Mouse (Mus musculus): ENCODE measurements around the gene Ccdc153.
A peak's percentile ranks its signal among the peaks of the same experiment; 100 is the strongest.

Ccdc153 gene

GRCm38 (mm10) chr9:44240399-44240798 is at the start of gene Ccdc153:
Gene Ccdc153 (plus strand): TSS chr9:44240676.
- no peak for DNase-seq (ENCODE audit: low spot score in 2 of 2)

- no peak for DNase-seq (ENCODE audit: low spot score in 2 of 2)
Measured at GRCm38 (mm10) chr9:44191166-44191565, 49.3 kb upstream of the Ccdc153 start.

- no peak for DNase-seq (ENCODE audit: low spot score in 2 of 2)
Measured at GRCm38 (mm10) chr9:44192312-44192711, 48.2 kb upstream of the Ccdc153 start.

- DNase-seq (ENCODE audit: low spot score in 2 of 2): no peak
Measured at GRCm38 (mm10) chr9:44192794-44193193, 47.7 kb upstream of the Ccdc153 start.

- DNase-seq (ENCODE audit: low spot score in 2 of 2): no peak
Measured at GRCm38 (mm10) chr9:44194000-44194399, 46.5 kb upstream of the Ccdc153 start.

GRCm38 (mm10) chr9:44196354-44196753 is 44.1 kb upstream of the Ccdc153 start:
- no peak for DNase-seq (ENCODE audit: low spot score in 2 of 2)

- no peak for DNase-seq (ENCODE audit: low spot score in 2 of 2)
Measured at GRCm38 (mm10) chr9:44199166-44199565, 41.3 kb upstream of the Ccdc153 start.

GRCm38 (mm10) chr9:44199580-44199979 is 40.9 kb upstream of the Ccdc153 start:
- no peak for DNase-seq (ENCODE audit: low spot score in 2 of 2)

- no peak for DNase-seq (ENCODE audit: low spot score in 2 of 2)
Measured at GRCm38 (mm10) chr9:44200458-44200857, 40.0 kb upstream of the Ccdc153 start.

GRCm38 (mm10) chr9:44207840-44208239 is 32.6 kb upstream of the Ccdc153 start:
- no peak for DNase-seq (ENCODE audit: low spot score in 2 of 2)

GRCm38 (mm10) chr9:44209416-44209815 is 31.1 kb upstream of the Ccdc153 start:
- DNase-seq (ENCODE audit: low spot score in 2 of 2): no peak

- no peak for DNase-seq (ENCODE audit: low spot score in 2 of 2)
Measured at GRCm38 (mm10) chr9:44212406-44212805, 28.1 kb upstream of the Ccdc153 start.

- DNase-seq (ENCODE audit: low spot score in 2 of 2): no peak
Measured at GRCm38 (mm10) chr9:44213538-44213937, 26.9 kb upstream of the Ccdc153 start.

GRCm38 (mm10) chr9:44225993-44226392 is 14.5 kb upstream of the Ccdc153 start:
- no peak for DNase-seq (ENCODE audit: low spot score in 2 of 2)

- DNase-seq (ENCODE audit: low spot score in 2 of 2): no peak
Measured at GRCm38 (mm10) chr9:44231609-44232008, 8.9 kb upstream of the Ccdc153 start.

- no peak for DNase-seq (ENCODE audit: low spot score in 2 of 2)
Measured at GRCm38 (mm10) chr9:44233021-44233801, 7.3 kb upstream of the Ccdc153 start.

GRCm38 (mm10) chr9:44233802-44234478 is 6.5 kb upstream of the Ccdc153 start, which contains the start of gene Cbl:
Gene Cbl (minus strand): TSS chr9:44234049.
- DNase-seq (ENCODE audit: low spot score in 2 of 2): peak; percentile 100

- no peak for DNase-seq (ENCODE audit: low spot score in 2 of 2)
Measured at GRCm38 (mm10) chr9:44234479-44235427, 5.7 kb upstream of the Ccdc153 start.

GRCm38 (mm10) chr9:44236601-44237000 is 3.9 kb upstream of the Ccdc153 start:
- DNase-seq (ENCODE audit: low spot score in 2 of 2): no peak

- DNase-seq (ENCODE audit: low spot score in 2 of 2): no peak
Measured at GRCm38 (mm10) chr9:44237128-44237527, 3.3 kb upstream of the Ccdc153 start.

GRCm38 (mm10) chr9:44238501-44239190 is 1.8 kb upstream of the Ccdc153 start:
- no peak for DNase-seq (ENCODE audit: low spot score in 2 of 2)
